Mouse (Mus musculus) myocyte (in vitro differentiated cells): Measurements from ENCODE around the gene Ifitm5. TPM values are rescaled to one million over a fixed set of nuclear protein-coding genes. Genes with fewer than 3 reads are reported as not detected.

Experiments used
- H3K27me3 ChIP-seq: one replicate; pipeline ENCODE4 v1.6.1; 2011; ENCODE audit not compliant: control insufficient read depth, insufficient read depth, insufficient read length
- H3K36me3 ChIP-seq: one replicate; pipeline ENCODE4 v1.6.1; 2011; ENCODE audit not compliant: control insufficient read depth, insufficient read depth
- H3K4me2 ChIP-seq: one replicate; pipeline ENCODE4 v1.6.1; 2011; ENCODE audit warnings: low read depth, control low read depth
- H3K4me3 ChIP-seq: one replicate; pipeline ENCODE4 v1.5.1; 2011; ENCODE audit warnings: mild to moderate bottlenecking, control low read depth, moderate library complexity
- H3K79me2 ChIP-seq: one replicate; pipeline ENCODE4 v1.6.1; 2011; ENCODE audit not compliant: control insufficient read depth, insufficient read depth
- H3ac ChIP-seq: one replicate; pipeline ENCODE4 v1.6.1; 2011; ENCODE audit not compliant: control insufficient read depth, insufficient read length
- CEBPB ChIP-seq: IDR thresholded peaks from 2 replicates; pipeline ENCODE4 v1.6.1; 2011; ENCODE audit warnings: mild to moderate bottlenecking, moderate library complexity; ENCODE audit not compliant: poor library complexity, insufficient read depth, severe bottlenecking
- E2F4 ChIP-seq: IDR thresholded peaks from one replicate; pipeline ENCODE4 v1.6.1; 2011; ENCODE audit warnings: mild to moderate bottlenecking, control low read depth, moderate library complexity; ENCODE audit not compliant: insufficient read depth
- MAX ChIP-seq: IDR thresholded peaks from one replicate; pipeline ENCODE4 v1.6.1; 2011; ENCODE audit warnings: low read depth, mild to moderate bottlenecking, control low read depth
- MYOD1 ChIP-seq, 3 experiments: IDR thresholded peaks; one replicate each; pipeline ENCODE4 v1.6.1; 2011; ENCODE audit warnings: control low read depth in 2 of 3, low read depth in 2 of 3, mild to moderate bottlenecking in 2 of 3, moderate library complexity in 1 of 3; ENCODE audit not compliant: insufficient read length in 2 of 3, control insufficient read depth in 1 of 3
- MYOG ChIP-seq, 3 experiments: IDR thresholded peaks; one replicate each; pipeline ENCODE4 v1.6.1; 2011; ENCODE audit warnings: control low read depth in 2 of 3, low read depth in 2 of 3, mild to moderate bottlenecking in 2 of 3; ENCODE audit not compliant: insufficient read length in 2 of 3, control insufficient read depth in 1 of 3, insufficient read depth in 1 of 3
- POLR2A ChIP-seq: IDR thresholded peaks from one replicate; pipeline ENCODE4 v1.6.1; 2011; ENCODE audit warnings: low read depth, mild to moderate bottlenecking, control low read depth, moderate library complexity; ENCODE audit not compliant: insufficient read length
- POLR2AphosphoS2 ChIP-seq: IDR thresholded peaks from one replicate; pipeline ENCODE4 v1.6.1; 2011; ENCODE audit warnings: low read depth, control low read depth; ENCODE audit not compliant: insufficient read length
- REST ChIP-seq: IDR thresholded peaks from one replicate; pipeline ENCODE4 v1.6.1; 2011; ENCODE audit warnings: mild to moderate bottlenecking, control low read depth, moderate library complexity; ENCODE audit not compliant: insufficient read depth, insufficient read length
- SRF ChIP-seq: IDR thresholded peaks from one replicate; pipeline ENCODE4 v1.6.1; 2011; ENCODE audit warnings: low read depth; ENCODE audit not compliant: control insufficient read depth, insufficient read length
- TCF12 ChIP-seq: IDR thresholded peaks from one replicate; pipeline ENCODE4 v1.6.1; 2011; ENCODE audit warnings: mild to moderate bottlenecking, control low read depth; ENCODE audit not compliant: poor library complexity, insufficient read depth, severe bottlenecking
- TCF3 ChIP-seq: IDR thresholded peaks from one replicate; pipeline ENCODE4 v1.6.1; 2011; ENCODE audit warnings: low read depth, control low read depth; ENCODE audit not compliant: insufficient read length
- USF1 ChIP-seq: IDR thresholded peaks from one replicate; pipeline ENCODE4 v1.6.1; 2011; ENCODE audit warnings: low read depth, mild to moderate bottlenecking, control low read depth, moderate library complexity
- polyA plus RNA-seq: library from polyadenylated mRNA; unstranded; fragments of >200 nt; fragmentation: generic; extraction: Trizol; gene quantifications from one replicate; pipeline ENCODE4 v1.2.1, GENCODE M21; 2012; ENCODE audit warnings: missing spikeins

The Ifitm5 gene
- polyA plus RNA-seq, 1 experiment, result 0.47 TPM

- no peak within 1 kb of the TSS for H3ac ChIP-seq
- no peaks in the 10 kb centered on the region for H3K79me2 ChIP-seq
- H3K4me3 ChIP-seq, result peak within 1 kb of the TSS; percentile 28
- H3K27me3 ChIP-seq, result no peaks in the 10 kb centered on the region
- peaks cover 12% of the 10 kb centered on the region for H3K36me3 ChIP-seq
- TF ChIP-seq SRF (no peak), POLR2AphosphoS2 (peak; percentile 61), MAX (no peak), CEBPB (no peak), REST (no peak), USF1 (no peak), TCF3 (no peak), MYOG (IDR thresholded peaks at IDR 0.05; ENCODE audit: control insufficient read depth in 1 of 3, insufficient read depth in 1 of 3, insufficient read length in 2 of 3, low read depth in 2 of 3) (peak; percentile 62 to 94 (median 84)), E2F4 (no peak), MYOD1 (IDR thresholded peaks at IDR 0.05; ENCODE audit: control insufficient read depth in 1 of 3, insufficient read length in 2 of 3, low read depth in 2 of 3) (peak; percentile 65 to 80 (median 76)), POLR2A (peak; percentile 68), TCF12 (peak; percentile 56)
- peak within 1 kb of the TSS; percentile 61 for H3K4me2 ChIP-seq
Measured at GRCm38 (mm10) chr7:140900220-140900619, 49.9 kb downstream of the Ifitm5 start, which contains the start of gene Cox8b. TSS of gene Cox8b (minus strand) at chr7:140900446.

DNA sequence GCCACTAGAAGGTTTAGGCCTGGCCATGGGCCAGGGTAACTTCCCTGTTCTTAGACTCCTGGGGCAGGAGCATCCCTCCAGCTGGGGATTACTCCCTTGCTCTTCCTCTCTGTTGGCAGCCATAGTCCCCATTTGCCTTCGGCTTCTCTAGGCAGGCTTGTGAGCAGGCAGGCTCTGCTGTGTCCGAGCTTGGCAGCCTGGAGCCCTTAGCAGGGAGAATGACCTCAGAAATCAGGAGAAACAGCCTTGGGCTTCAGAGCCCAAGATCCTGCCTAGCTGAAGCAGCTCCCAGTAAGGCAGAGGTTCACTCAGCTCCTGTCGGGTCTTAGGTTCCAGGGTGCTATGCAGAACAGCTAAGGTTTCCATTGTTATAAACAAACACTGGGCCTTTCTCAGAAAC is 51.0 kb downstream of the Ifitm5 start:
- no peak for TF ChIP-seq SRF
- no peak for TF ChIP-seq REST
- TF ChIP-seq TCF12, result no peak
- no peak for TF ChIP-seq USF1
- no peak for TF ChIP-seq CEBPB
- no peak for TF ChIP-seq MYOG (IDR thresholded peaks at IDR 0.05; ENCODE audit: control insufficient read depth in 1 of 3, insufficient read depth in 1 of 3, insufficient read length in 2 of 3, low read depth in 2 of 3)
- TF ChIP-seq POLR2A, result no peak
- no peak for TF ChIP-seq POLR2AphosphoS2
- no peak for TF ChIP-seq MAX
- no peak for TF ChIP-seq MYOD1 (IDR thresholded peaks at IDR 0.05; ENCODE audit: control insufficient read depth in 1 of 3, insufficient read length in 2 of 3, low read depth in 2 of 3)
- TF ChIP-seq TCF3, result no peak
- TF ChIP-seq E2F4, result no peak
- no peaks in the 10 kb centered on the region for H3K79me2 ChIP-seq
- H3K4me2 ChIP-seq, result peak overlapping the region; percentile 61
- H3K4me3 ChIP-seq, result peak overlapping the region; percentile 28
- H3K27me3 ChIP-seq, result no peaks in the 10 kb centered on the region
- H3ac ChIP-seq, result no peak overlapping the region
- peaks cover 18% of the 10 kb centered on the region for H3K36me3 ChIP-seq

Other genes starting within 250 kb of the Ifitm5 start
- gene Cyp2e1, start 186.6 kb downstream of the Ifitm5 start, polyA plus RNA-seq, result not detected
- gene Syce1, start 162.4 kb downstream of the Ifitm5 start, polyA plus RNA-seq, result not detected
- 0.13 TPM for gene Zfp941, start 128.1 kb downstream of the Ifitm5 start, polyA plus RNA-seq
- 0.13 TPM for gene Urah, start 115.3 kb downstream of the Ifitm5 start, polyA plus RNA-seq
- gene Scgb1c1, start 104.7 kb downstream of the Ifitm5 start, polyA plus RNA-seq, result not detected
- 0.07 TPM for gene Odf3, start 102.5 kb downstream of the Ifitm5 start, polyA plus RNA-seq
- gene Gm45785, start 94.0 kb downstream of the Ifitm5 start, polyA plus RNA-seq, result not detected
- 123 TPM for gene Ric8a, start 93.3 kb downstream of the Ifitm5 start, polyA plus RNA-seq
- gene Bet1l, start 92.7 kb downstream of the Ifitm5 start, polyA plus RNA-seq, result 25.8 TPM
- 201 TPM for gene Psmd13, start 68.3 kb downstream of the Ifitm5 start, polyA plus RNA-seq
- gene Sirt3, start 68.0 kb downstream of the Ifitm5 start, polyA plus RNA-seq, result 28.8 TPM
- gene Cox8b, start 49.8 kb downstream of the Ifitm5 start, polyA plus RNA-seq, result 534 TPM
- gene Nlrp6, start 29.4 kb downstream of the Ifitm5 start, polyA plus RNA-seq, result 0.01 TPM
- gene Pgghg, start 8.9 kb downstream of the Ifitm5 start, polyA plus RNA-seq, result 11.6 TPM
- 0.12 TPM for gene Gm45717, start 5.6 kb upstream of the Ifitm5 start, polyA plus RNA-seq
- 493 TPM for gene Ifitm2, start 5.7 kb upstream of the Ifitm5 start, polyA plus RNA-seq
- 19.9 TPM for gene Ifitm1, start 16.9 kb upstream of the Ifitm5 start, polyA plus RNA-seq
- gene Ifitm3, start 60.5 kb upstream of the Ifitm5 start, polyA plus RNA-seq, result 1,312 TPM
- 4.4 TPM for gene Ifitm6, start 67.6 kb upstream of the Ifitm5 start, polyA plus RNA-seq
- not detected for gene Gm17387, start 78.8 kb upstream of the Ifitm5 start, polyA plus RNA-seq
- gene B4galnt4, start 110.8 kb upstream of the Ifitm5 start, polyA plus RNA-seq, result 0.46 TPM
- 0.25 TPM for gene Pkp3, start 127.9 kb upstream of the Ifitm5 start, polyA plus RNA-seq
- 4.8 TPM for gene Sigirr, start 150.3 kb upstream of the Ifitm5 start, polyA plus RNA-seq
- gene Ano9, start 167.5 kb upstream of the Ifitm5 start, polyA plus RNA-seq, result not detected
- gene Ptdss2, start 172.1 kb upstream of the Ifitm5 start, polyA plus RNA-seq, result 28.0 TPM
- 276 TPM for gene Rnh1, start 222.6 kb upstream of the Ifitm5 start, polyA plus RNA-seq
- 215 TPM for gene Hras, start 243.7 kb upstream of the Ifitm5 start, polyA plus RNA-seq
- gene Lrrc56, start 243.9 kb upstream of the Ifitm5 start, polyA plus RNA-seq, result 1.1 TPM